Mouse (Mus musculus): ENCODE results near the gene Adap1.

DNA sequence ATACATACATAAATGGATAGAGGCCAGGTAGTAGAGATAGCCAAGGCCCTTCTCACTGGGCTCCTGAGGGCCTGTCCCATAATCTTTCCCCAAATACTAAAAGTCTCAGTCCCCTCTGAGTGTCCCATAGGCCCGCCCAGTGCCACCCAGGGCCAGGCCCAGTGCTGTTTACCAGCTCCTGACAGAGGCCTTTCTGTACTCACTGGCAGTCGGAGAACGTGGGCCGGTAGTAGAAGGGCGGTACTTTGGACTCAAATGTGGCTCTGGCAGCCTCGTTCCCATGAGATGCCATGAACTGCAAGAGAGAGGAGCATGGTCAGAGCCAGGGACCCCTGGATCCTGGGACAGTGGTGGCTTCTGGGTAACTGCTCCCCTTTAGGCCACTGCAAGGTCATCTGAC, 23.3 kb downstream of the Adap1 start:
- no peak for TF ChIP-seq CTCF (IDR thresholded peaks at IDR 0.05; ENCODE audit: extremely low read depth, insufficient read depth, insufficient read length, insufficient replicate concordance)
- no peak for TF ChIP-seq POLR2A (IDR thresholded peaks at IDR 0.05; ENCODE audit: low read depth, low read length)
